Mouse (Mus musculus): Measurements from ENCODE around the gene Gm9936.
A peak's percentile ranks its signal among the peaks of the same experiment; 100 is the strongest.
"Not testable (repeated sequence)": the region's sequence is repeated elsewhere in the genome, so short reads cannot be mapped to it uniquely, and the experiment has no call there.

The Gm9936 gene

DNA sequence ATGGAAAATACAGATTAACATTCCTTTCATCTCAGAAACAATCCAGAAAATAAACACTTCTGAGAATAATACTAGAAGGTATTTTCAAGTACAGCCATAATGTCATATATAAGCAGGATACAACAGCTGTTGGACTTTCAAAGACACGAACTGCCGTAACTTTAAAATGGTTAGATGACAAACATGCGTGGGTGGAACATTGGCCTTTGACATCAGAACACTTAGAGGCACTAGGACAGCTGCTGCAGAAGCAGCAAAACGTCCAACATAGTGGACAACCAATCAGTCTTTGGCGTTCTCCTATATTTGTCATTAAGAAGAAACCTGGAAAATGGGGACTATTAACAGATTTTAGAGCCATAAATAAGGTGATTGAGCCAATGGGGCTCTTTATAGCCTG is 18.0 kb downstream of the Gm9936 start:
- not testable (repeated sequence) for DNase-seq (ENCODE audit: low spot score in 2 of 2)

DNA sequence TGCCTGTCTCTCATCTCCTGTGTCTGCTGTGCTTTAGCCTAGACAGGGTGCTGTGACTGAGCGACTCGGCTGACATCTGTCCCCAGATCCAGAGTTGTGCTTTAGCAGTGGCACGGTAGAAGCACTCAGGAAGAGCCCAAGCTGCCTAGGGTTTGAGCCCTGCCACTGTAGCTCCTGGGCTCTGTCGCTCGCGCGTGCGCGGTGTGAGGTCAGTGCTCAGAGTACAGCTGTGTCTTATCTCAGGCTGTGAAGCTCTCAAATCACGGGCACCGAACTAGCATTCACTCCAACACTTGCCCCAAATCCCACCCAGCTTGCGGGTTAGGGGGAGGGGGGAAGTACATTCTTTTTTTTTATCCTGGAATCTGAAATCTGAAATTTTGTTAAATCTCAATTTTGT is 21.6 kb downstream of the Gm9936 start:
- no peak for DNase-seq (ENCODE audit: low spot score in 2 of 2)

- DNase-seq (ENCODE audit: low spot score in 2 of 2): no peak
Measured at GRCm38 (mm10) chr5:114829740-114830139, 28.7 kb downstream of the Gm9936 start.

GRCm38 (mm10) chr5:114827427-114827826 is 31.1 kb downstream of the Gm9936 start:
- peak in 1 of 2 experiments; percentile 20 for DNase-seq (ENCODE audit: low spot score in 2 of 2)

- DNase-seq (ENCODE audit: low spot score in 2 of 2): peak; percentile 48 to 72
Measured at GRCm38 (mm10) chr5:114825978-114826691, 32.3 kb downstream of the Gm9936 start.

DNA sequence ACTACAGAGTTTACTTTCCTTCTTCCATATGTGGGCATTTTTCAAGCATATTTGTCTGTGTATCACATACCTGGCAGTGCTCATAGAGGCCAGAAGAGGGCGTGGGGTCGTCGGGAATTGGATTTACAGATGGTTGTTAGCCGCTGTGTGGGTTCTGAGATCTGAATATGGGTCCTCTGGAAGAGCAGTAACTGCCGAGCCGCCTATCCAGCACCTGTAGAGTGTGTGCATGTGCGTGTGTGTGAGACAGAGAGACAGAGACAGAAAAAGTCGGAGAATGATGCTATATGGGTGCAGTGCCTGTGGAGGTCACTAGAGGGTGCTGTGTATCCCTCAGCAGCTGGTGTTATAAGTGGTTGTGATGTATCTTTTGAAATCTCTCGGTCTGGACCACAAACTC is 34.3 kb downstream of the Gm9936 start:
- peak in 1 of 2 experiments; percentile 17 for DNase-seq (ENCODE audit: low spot score in 2 of 2)

GRCm38 (mm10) chr5:114822796-114823688 is 35.4 kb downstream of the Gm9936 start, which contains the start of gene 1500011B03Rik:
TSS of gene 1500011B03Rik (minus strand) at chr5:114823468.
- peak; percentile 42 to 60 for DNase-seq (ENCODE audit: low spot score in 2 of 2)

- no peak for DNase-seq (ENCODE audit: low spot score in 2 of 2)
Measured at GRCm38 (mm10) chr5:114818124-114818523, 40.4 kb downstream of the Gm9936 start.

DNA sequence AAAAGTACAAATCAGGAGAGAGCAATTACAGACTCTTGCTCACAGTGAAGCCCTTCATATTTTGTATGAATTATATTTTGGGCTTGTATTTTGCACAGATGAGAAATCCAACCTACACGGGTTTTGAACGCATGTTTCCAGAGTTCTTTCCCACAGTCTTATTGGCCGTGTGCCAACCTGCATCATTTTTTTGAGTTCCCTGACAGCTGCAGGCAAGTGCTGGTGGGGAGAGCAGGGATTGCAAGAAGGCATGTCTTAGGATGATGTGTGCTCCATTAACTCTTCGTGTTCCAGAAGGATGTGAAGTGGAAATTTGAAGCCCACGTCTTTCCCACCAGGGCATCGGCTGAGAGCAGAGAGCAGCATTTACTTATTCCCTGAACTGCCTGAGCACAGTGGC is 41.9 kb downstream of the Gm9936 start:
- DNase-seq (ENCODE audit: low spot score in 2 of 2): no peak

GRCm38 (mm10) chr5:114813525-114814181 is 44.8 kb downstream of the Gm9936 start:
- peak; percentile 61 to 84 for DNase-seq (ENCODE audit: low spot score in 2 of 2)

DNA sequence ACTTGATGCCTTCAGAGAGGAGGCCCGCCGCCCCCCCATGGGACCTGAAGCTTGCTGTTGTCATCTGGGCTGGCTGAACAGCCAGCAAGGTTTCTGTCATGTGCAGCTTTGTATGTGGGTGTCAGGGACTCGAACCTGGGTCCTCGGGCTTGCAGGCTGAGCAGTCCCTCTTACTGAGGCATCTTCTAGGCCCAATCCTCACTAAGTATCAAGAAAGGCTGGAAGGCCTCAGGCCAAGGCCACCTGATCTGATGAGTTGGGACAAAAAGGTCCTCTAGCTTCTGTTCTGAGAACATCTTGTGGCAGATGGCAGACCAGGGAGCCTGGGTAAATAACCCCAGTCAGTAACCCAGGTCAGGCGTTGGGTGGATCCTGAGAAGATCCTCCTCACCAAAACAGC is 48.7 kb downstream of the Gm9936 start:
- DNase-seq (ENCODE audit: low spot score in 2 of 2): no peak

DNA sequence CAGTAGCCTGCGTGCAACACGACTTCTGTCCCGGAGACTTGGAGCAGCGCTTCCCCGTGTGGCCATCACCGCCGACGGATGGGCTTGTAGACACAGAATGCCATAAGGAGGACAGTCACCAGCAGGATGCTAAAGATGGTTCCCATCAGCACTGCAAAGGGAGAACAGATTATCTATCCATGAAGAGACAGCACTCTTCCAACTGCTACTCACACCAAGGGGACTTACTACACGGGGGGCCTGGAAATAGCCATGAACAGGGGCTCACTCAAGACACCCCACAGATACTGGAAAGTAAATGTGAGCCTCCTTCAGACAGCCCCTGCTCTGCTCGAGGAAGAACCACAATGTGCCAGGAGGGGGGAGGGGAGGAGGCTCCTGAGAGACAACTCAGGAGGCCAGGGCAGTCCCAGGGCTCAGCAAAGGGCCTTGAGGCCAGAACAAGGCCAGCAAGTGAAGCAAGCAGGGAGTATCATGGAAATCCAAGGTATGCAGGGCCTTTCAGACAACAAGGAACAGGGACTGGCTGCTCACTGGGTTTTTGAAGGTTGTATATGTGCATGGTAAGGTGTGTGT is 49.2 kb downstream of the Gm9936 start:
- no peak for DNase-seq (ENCODE audit: low spot score in 2 of 2)

DNA sequence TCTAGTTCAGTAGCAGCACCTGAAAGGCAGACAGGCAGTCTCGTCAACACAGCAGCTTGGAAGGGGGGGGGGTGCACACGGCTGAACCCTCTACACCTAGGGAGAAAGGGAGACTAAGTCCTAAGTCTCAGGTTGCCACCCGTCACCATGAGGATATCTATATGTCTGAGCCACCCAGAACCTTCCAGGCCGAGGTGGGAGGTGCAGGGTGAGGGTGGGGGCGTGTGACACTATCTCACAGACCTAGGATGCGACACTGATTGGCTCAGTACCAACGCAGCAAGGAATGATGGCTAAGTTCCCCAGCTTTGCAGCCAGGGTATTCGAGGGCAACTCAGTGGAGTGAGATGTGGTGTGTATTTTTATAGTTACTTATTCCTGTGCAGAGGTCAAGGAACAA is 50.1 kb downstream of the Gm9936 start:
- no peak for DNase-seq (ENCODE audit: low spot score in 2 of 2)

DNA sequence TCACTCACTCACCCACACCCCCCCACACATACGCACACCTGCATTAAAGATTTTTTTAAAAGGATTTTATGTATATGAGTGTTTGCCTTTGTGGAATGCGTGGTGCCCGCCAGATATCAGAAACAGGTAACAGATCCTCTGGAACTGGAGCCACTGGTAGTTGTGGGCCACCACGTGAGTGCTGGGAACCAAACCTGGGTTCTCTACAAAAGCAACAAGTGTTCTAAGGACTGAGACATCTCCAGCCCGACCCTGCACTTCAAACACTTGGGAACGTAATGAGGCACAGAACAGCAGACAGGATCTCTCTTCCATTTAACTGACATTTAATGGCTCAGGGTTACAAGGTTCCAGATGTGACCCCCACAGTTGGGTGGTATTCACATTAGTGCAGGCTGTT is 50.6 kb downstream of the Gm9936 start:
- no peak for DNase-seq (ENCODE audit: low spot score in 2 of 2)

DNA sequence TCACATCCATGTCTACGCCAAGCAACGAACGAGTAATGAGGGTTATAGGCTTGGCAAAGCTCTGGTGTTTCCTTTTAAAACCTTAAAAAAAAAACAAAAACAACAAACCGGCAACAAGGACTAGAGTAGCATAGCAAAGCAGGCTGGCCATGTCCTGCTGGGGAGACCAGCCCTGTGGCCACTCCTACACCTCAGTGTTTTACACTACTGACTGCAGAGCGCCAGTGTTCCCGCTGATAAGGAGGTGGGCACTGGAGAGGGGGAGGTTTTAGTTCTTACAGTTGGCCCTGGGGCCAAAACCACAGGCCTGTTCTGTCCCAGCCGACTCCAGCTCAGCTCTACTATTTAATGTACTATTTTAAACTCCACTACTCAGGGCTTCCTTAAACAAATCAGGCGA is 51.0 kb downstream of the Gm9936 start:
- no peak for DNase-seq (ENCODE audit: low spot score in 2 of 2)

DNA sequence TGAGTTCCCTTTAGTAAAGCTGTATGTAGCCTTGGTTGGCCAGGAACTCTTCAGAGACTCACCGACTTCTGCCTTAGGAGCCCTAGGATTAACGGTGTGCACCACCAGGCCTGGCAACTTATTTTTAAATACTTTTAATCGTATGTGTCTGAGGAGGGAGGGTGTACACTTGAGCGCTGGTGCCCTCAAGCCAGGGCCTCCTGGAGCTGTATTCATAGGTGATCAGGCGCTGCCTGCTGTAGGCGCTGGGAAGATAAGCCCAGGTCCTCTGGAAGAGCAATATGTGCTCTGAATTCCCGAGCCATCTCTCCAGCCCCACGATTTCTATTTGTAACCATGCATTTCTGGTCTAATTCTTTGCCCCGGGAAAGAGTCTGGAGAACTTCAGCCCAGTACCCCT is 51.4 kb downstream of the Gm9936 start:
- DNase-seq (ENCODE audit: low spot score in 2 of 2): no peak

- DNase-seq (ENCODE audit: low spot score in 2 of 2): no peak
Measured at GRCm38 (mm10) chr5:114806636-114807035, 51.8 kb downstream of the Gm9936 start.

Measured in urinary bladder, postnatal 36 days (tissue).